Mouse (Mus musculus) stomach, postnatal 0 days (tissue): ENCODE measurements around the gene Olfml3.

Experiments
- CTCF ChIP-seq: IDR thresholded peaks from 2 replicates; pipeline ENCODE4 v1.5.1; 2016; ENCODE audit warnings: antibody characterized with exemption, low read depth, mild to moderate bottlenecking, moderate library complexity
- EP300 ChIP-seq: optimal IDR thresholded peaks from 2 replicates; pipeline ENCODE3; 2016; ENCODE audit warnings: antibody characterized with exemption

- no peak for TF ChIP-seq CTCF
- no peak for TF ChIP-seq EP300
Measured at GRCm38 (mm10) chr3:103737061-103737754, 593 bp downstream of the Olfml3 start.
